Comparison of ENCODE assay signal across 8 mouse cellular contexts in the genomic region with DNA sequence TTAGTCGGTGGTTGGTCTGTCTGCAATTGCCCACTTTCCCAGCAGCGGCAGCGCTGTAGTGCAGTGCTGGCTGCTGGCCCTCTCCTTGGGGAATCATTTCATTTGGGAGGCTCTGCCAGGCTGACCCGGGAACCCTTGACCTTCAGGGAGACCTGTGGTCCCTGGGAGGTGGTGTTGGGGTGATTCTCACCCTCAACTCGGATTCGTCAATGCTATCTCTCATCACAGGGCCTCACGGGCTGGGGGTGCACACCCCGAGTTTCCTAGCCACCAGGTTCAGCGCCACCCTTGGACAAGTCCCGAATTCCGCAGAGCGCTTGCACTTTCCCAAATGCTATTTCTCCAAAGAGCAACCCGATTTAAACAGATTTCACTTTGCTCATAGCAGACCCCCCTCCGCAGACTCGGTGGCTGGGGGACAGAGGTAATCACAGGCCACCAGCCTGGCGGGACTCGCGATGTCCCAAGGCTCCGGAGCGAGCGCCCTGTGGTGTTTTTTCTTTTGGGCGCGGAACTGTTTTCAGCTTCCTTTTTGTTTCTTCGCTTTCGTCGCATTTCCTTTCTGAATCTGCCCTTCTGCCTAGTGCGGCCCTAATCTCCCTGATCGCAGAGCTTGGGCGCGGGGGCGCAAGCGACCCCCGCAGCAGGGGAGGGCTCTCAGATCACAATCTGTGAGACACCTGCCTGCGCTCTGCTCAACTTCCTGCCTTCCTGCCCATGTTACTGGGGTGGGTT.
DNase-seq lines count a peak whose midpoint lies in the region; ATAC-seq and TF ChIP-seq lines count a peak whose summit lies in the region.

No protein-coding gene starts in this region.

- H3K4me2 ChIP-seq in liver, embryonic 11.5 days, result peak overlapping the region; percentile 78
- peak overlapping the region; percentile 86 for H3K4me2 ChIP-seq in hindbrain, embryonic 16.5 days (ENCODE audit: low read length)
- peak overlapping the region; percentile 61 for H3K4me2 ChIP-seq in midbrain, embryonic 16.5 days (ENCODE audit: low read length)

- ATAC-seq in liver, embryonic 11.5 days (replicated peaks; ENCODE audit: low FRiP score), result no peak; the same call in 1 of the 2 replicates
- no peak for ATAC-seq in hindbrain, embryonic 16.5 days
- ATAC-seq in midbrain, embryonic 16.5 days, result no peak

- peak overlapping the region; percentile 46 for H3K4me3 ChIP-seq in liver, embryonic 11.5 days (ENCODE audit: low read depth, low read length)
- peak overlapping the region; percentile 61 for H3K4me3 ChIP-seq in embryonic fibroblast, embryonic 13.5 days (ENCODE audit: insufficient read depth, low read length)
- peak overlapping the region; percentile 49 for H3K4me3 ChIP-seq in hindbrain, embryonic 16.5 days (ENCODE audit: low read length)
- peak overlapping the region; percentile 35 for H3K4me3 ChIP-seq in midbrain, embryonic 16.5 days (ENCODE audit: low read depth, low read length)

- WGBS in liver, embryonic 11.5 days, result under 1% methylated on average over 34 of the region's 34 CpGs
- under 1% methylated on average over 34 of the region's 34 CpGs for WGBS in hindbrain, embryonic 16.5 days
- under 1% methylated on average over 34 of the region's 34 CpGs for WGBS in midbrain, embryonic 16.5 days

- peak; percentile 47 for DNase-seq in liver, embryonic 11.5 days (ENCODE audit: low spot score)
- no peak for DNase-seq in liver
- peak; percentile 73 for DNase-seq in adrenal gland, postnatal 10 days
- no peak for DNase-seq in adipocyte (ENCODE audit: low spot score)
- no peak for DNase-seq in frontal cortex, postnatal 14 days (ENCODE audit: low spot score in 2 of 2)

- no peak overlapping the region for H3K27ac ChIP-seq in liver, embryonic 11.5 days (ENCODE audit: low read depth, low read length)
- no peak overlapping the region for H3K27ac ChIP-seq in embryonic fibroblast, embryonic 13.5 days (ENCODE audit: insufficient read depth, low read length)
- H3K27ac ChIP-seq in hindbrain, embryonic 16.5 days (ENCODE audit: low read depth, low read length), result no peak overlapping the region
- no peak overlapping the region for H3K27ac ChIP-seq in midbrain, embryonic 16.5 days (ENCODE audit: low read length)

- no peaks in the 10 kb centered on the region for H3K9me3 ChIP-seq in liver, embryonic 11.5 days (ENCODE audit: control insufficient read depth, low read length)
- H3K9me3 ChIP-seq in hindbrain, embryonic 16.5 days (ENCODE audit: control insufficient read depth, low read length), result no peaks in the 10 kb centered on the region
- H3K9me3 ChIP-seq in midbrain, embryonic 16.5 days (replicated peaks; ENCODE audit: control insufficient read depth, low read length, poor library complexity, severe bottlenecking), result no peaks in the 10 kb centered on the region

- no peaks in the 10 kb centered on the region; the same call in 1 of the 2 replicates for H3K4me1 ChIP-seq in liver, embryonic 11.5 days (replicated peaks; ENCODE audit: control insufficient read depth, insufficient read depth, low read length)
- H3K4me1 ChIP-seq in embryonic fibroblast, embryonic 13.5 days (ENCODE audit: control insufficient read depth, insufficient read depth, low read length), result no peaks in the 10 kb centered on the region
- peaks cover 9% of the 10 kb centered on the region for H3K4me1 ChIP-seq in hindbrain, embryonic 16.5 days (ENCODE audit: control insufficient read depth, insufficient read depth, low read depth, low read length)
- peaks cover 5% of the 10 kb centered on the region; the same call in 1 of the 2 replicates for H3K4me1 ChIP-seq in midbrain, embryonic 16.5 days (ENCODE audit: control insufficient read depth, insufficient read depth, low read length)

- no peaks in the 10 kb centered on the region for H3K36me3 ChIP-seq in liver, embryonic 11.5 days (ENCODE audit: control insufficient read depth, insufficient read depth, low read length)
- no peaks in the 10 kb centered on the region for H3K36me3 ChIP-seq in hindbrain, embryonic 16.5 days (ENCODE audit: control insufficient read depth, insufficient read depth, low read length)
- no peaks in the 10 kb centered on the region for H3K36me3 ChIP-seq in midbrain, embryonic 16.5 days (ENCODE audit: control insufficient read depth, insufficient read depth, low read length)

- no peak for TF ChIP-seq POLR2A in embryonic fibroblast, embryonic 13.5 days (IDR thresholded peaks at IDR 0.05; ENCODE audit: low read depth, low read length)

- TF ChIP-seq CTCF in embryonic fibroblast, embryonic 13.5 days (IDR thresholded peaks at IDR 0.05; ENCODE audit: borderline replicate concordance, insufficient read depth, low read length), result no peak

- H3K9ac ChIP-seq in liver, embryonic 11.5 days (ENCODE audit: low read depth, low read length), result peak overlapping the region; percentile 48; the same call in 1 of the 2 replicates
- H3K9ac ChIP-seq in hindbrain, embryonic 16.5 days (ENCODE audit: low read depth, low read length), result peak overlapping the region; percentile 62
- peak overlapping the region; percentile 52 for H3K9ac ChIP-seq in midbrain, embryonic 16.5 days (ENCODE audit: low read depth, low read length)

- H3K27me3 ChIP-seq in liver, embryonic 11.5 days (replicated peaks; ENCODE audit: control insufficient read depth, insufficient read depth, low read length), result no peaks in the 10 kb centered on the region
- peaks cover 22% of the 10 kb centered on the region for H3K27me3 ChIP-seq in hindbrain, embryonic 16.5 days (replicated peaks; ENCODE audit: control insufficient read depth, insufficient read depth, low read length)
- H3K27me3 ChIP-seq in midbrain, embryonic 16.5 days (ENCODE audit: control insufficient read depth, insufficient read depth, low read depth, low read length), result peaks cover 6% of the 10 kb centered on the region

Comparison
In these comparisons a context has a peak if more than half of its experiments do, and no peak if none do; other contexts are left out.
1. DNase-seq: peak in liver, embryonic 11.5 days (single experiment) and adrenal gland, postnatal 10 days (single experiment); none in liver (single experiment), adipocyte (single experiment) and frontal cortex, postnatal 14 days (0 of 2).
2. Peak in every context shown above with its lines, with median percentiles within 50 percentile points of each other: H3K4me2 ChIP-seq, H3K4me3 ChIP-seq and H3K9ac ChIP-seq.